Mouse (Mus musculus) megakaryocyte, embryonic 14.5 days (primary cell): ENCODE data around the gene Kcnh1. TPM values are rescaled to one million over a fixed set of nuclear protein-coding genes. Genes with fewer than 3 reads are reported as not detected.
A peak's percentile ranks its signal among the peaks of the same experiment; 100 is the strongest.

Experiments used
- H3K27me3 ChIP-seq: replicated peaks from 2 replicates; pipeline ENCODE3; 2012; ENCODE audit warnings: inconsistent platforms
- H3K36me3 ChIP-seq: replicated peaks from 2 replicates; pipeline ENCODE3; 2012; ENCODE audit warnings: low read length, inconsistent platforms, mixed read lengths
- H3K4me1 ChIP-seq: 2 replicates; pipeline ENCODE4 v1.6.1; 2012; ENCODE audit warnings: inconsistent platforms
- H3K4me3 ChIP-seq: replicated peaks from 2 replicates; pipeline ENCODE3; 2012; ENCODE audit warnings: moderate library complexity, mild to moderate bottlenecking, inconsistent platforms
- H3K9me3 ChIP-seq: 2 replicates; pipeline ENCODE4 v1.6.1; 2012; ENCODE audit warnings: inconsistent platforms
- FLI1 ChIP-seq: IDR thresholded peaks from 2 replicates; pipeline ENCODE4 v1.6.1; 2012; ENCODE audit warnings: low read length, inconsistent platforms, mixed read lengths
- GATA1 ChIP-seq: IDR thresholded peaks from 3 replicates; pipeline ENCODE4 v1.6.1; 2012; ENCODE audit warnings: mixed read lengths, low read length, inconsistent platforms, borderline replicate concordance
- polyA plus RNA-seq: library from polyadenylated mRNA; stranded (reverse); fragments of >175 nt; gene quantifications from 2 replicates; pipeline ENCODE4 v1.2.3, GENCODE M21; 2012; ENCODE audit warnings: low replicate concordance; ENCODE audit not compliant: insufficient read depth

Kcnh1 gene
- polyA plus RNA-seq, 1 experiment: not detected

DNA sequence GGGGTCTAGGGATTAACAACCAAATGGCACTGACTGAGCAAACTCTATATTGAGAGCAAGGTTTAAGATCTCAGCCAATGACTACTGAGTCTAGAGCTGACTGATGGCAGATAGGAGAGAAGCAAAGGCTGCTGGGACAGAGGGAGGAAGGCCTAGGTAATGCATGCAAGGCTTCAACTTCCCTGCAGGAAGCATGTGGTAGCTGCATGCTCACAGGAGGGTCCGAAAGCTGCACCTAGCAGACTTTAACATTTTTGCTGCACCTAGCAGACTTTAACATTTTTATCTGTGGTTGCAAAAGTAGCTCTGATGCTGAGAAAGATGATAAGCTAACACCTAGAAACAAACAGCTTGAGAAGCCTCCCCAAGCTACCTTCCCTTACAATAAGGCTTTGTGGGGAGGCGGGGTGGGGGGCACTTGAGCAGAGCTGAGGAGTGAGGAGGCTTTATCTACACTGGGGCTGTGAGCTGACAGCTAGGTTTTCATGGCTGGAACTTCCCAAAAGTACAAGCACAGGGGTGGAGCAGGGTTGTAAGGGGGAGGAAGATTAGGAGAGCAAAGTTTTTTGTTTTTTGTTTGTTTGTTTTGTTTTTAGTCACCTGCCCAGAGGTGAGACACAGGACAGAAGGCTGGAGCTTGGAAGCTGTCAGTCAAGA, 341.0 kb downstream of the Kcnh1 start:
- Histone ChIP-seq H3K4me1 (peaks cover 75% of the 10 kb centered on the region), H3K4me3 (peak overlapping the region; percentile 44)
- TF ChIP-seq FLI1: no peak
- no peak for TF ChIP-seq GATA1

GRCm38 (mm10) chr1:192532212-192532611, 341.6 kb downstream of the Kcnh1 start:
- Histone ChIP-seq H3K36me3 (peaks cover 3% of the 10 kb centered on the region), H3K4me1 (peaks cover 75% of the 10 kb centered on the region), H3K27me3 (no peaks in the 10 kb centered on the region), H3K9me3 (peaks cover 10% of the 10 kb centered on the region), H3K4me3 (no peak overlapping the region)
- TF ChIP-seq FLI1 (no peak), GATA1 (no peak)

More for the DNA sequence above, 341.0 kb downstream of the Kcnh1 start:
- no peaks in the 10 kb centered on the region for H3K27me3 ChIP-seq
- H3K36me3 ChIP-seq: peaks cover 3% of the 10 kb centered on the region
- H3K9me3 ChIP-seq: peaks cover 15% of the 10 kb centered on the region

- H3K4me1 ChIP-seq: peaks cover 76% of the 10 kb centered on the region
- H3K4me3 ChIP-seq: no peak overlapping the region
- H3K9me3 ChIP-seq: peaks cover 10% of the 10 kb centered on the region
- peaks cover 3% of the 10 kb centered on the region for H3K36me3 ChIP-seq
- H3K27me3 ChIP-seq: no peaks in the 10 kb centered on the region
- TF ChIP-seq GATA1 (no peak), FLI1 (no peak)
Observed at GRCm38 (mm10) chr1:192533016-192533415, 342.4 kb downstream of the Kcnh1 start.

DNA sequence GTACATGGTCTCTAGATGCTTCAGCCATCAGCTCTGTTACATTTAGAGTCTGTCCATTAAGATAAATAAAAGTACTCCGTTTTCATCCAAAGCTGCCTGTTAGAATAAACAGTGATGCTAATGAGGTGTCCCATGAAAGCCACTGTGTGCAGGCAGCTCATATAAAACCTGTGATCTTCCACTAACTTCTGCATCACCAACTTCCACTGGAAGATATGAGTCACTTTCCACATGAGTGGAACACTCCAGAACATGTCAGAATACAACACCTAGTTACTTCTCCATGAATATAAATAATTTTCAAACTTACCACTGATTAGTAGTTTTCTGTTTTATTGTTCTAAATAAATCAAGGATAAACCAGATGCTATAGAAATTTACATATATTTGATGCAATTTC, 345.9 kb downstream of the Kcnh1 start:
- Histone ChIP-seq H3K36me3 (no peaks in the 10 kb centered on the region), H3K4me1 (peaks cover 88% of the 10 kb centered on the region), H3K4me3 (no peak overlapping the region), H3K9me3 (peaks cover 6% of the 10 kb centered on the region), H3K27me3 (no peaks in the 10 kb centered on the region)
- no peak for TF ChIP-seq GATA1
- TF ChIP-seq FLI1: no peak

- Histone ChIP-seq H3K4me3 (peak overlapping the region; percentile 29), H3K27me3 (no peaks in the 10 kb centered on the region), H3K36me3 (no peaks in the 10 kb centered on the region), H3K9me3 (peaks cover 6% of the 10 kb centered on the region), H3K4me1 (peaks cover 86% of the 10 kb centered on the region)
- TF ChIP-seq FLI1 (no peak), GATA1 (no peak)
Observed at GRCm38 (mm10) chr1:192537169-192537568, 346.6 kb downstream of the Kcnh1 start.

DNA sequence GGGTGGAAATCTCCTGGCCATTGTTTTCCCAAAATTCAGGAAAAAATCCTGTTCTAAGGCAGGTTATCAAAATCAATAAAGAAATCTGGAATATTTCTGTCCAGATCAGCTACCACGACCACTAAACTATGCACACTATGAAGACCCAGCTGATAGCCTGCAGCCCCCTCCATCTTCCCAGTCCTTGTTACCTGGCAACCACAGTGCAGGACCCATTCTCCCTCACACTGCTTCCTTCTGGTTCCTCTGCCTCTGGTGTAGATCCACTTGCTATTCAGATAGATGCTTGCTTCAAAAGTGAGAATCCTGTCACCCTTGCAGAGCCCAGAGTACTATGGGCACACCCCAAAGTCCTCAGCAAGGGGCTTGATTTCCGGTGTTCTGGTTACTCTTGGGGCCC, 351.5 kb downstream of the Kcnh1 start:
- peaks cover 3% of the 10 kb centered on the region for H3K27me3 ChIP-seq
- peaks cover 80% of the 10 kb centered on the region for H3K4me1 ChIP-seq
- TF ChIP-seq FLI1: no peak
- no peak for TF ChIP-seq GATA1
- no peaks in the 10 kb centered on the region for H3K36me3 ChIP-seq
- no peaks in the 10 kb centered on the region for H3K9me3 ChIP-seq
- no peak overlapping the region for H3K4me3 ChIP-seq

DNA sequence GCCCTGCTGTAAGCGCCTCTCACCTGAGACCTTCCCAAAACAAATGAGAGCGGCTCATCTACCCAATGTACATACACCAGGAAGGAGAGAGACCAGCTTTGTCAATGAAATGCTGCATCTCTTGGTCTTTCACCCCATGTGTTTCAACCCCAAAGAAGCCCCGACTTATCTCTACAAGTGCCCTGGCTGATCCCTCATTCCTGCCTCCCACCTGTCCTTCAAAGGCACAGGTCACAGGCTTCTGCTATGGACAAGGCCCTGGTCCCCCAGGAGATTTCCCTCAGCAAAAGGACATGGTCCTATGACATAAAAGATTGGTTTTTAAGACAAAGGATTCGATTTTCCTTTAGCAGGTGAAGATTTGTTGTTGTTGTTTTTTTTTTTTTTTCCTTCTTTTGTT, 353.1 kb downstream of the Kcnh1 start:
- Histone ChIP-seq H3K9me3 (no peaks in the 10 kb centered on the region), H3K4me1 (peaks cover 65% of the 10 kb centered on the region), H3K4me3 (no peak overlapping the region), H3K36me3 (no peaks in the 10 kb centered on the region), H3K27me3 (peaks cover 5% of the 10 kb centered on the region)
- TF ChIP-seq FLI1 (no peak), GATA1 (no peak)

GRCm38 (mm10) chr1:192544091-192544490, 353.5 kb downstream of the Kcnh1 start:
- H3K27me3 ChIP-seq: peaks cover 8% of the 10 kb centered on the region
- peaks cover 61% of the 10 kb centered on the region for H3K4me1 ChIP-seq
- no peaks in the 10 kb centered on the region for H3K36me3 ChIP-seq
- H3K9me3 ChIP-seq: no peaks in the 10 kb centered on the region
- H3K4me3 ChIP-seq: no peak overlapping the region
- TF ChIP-seq FLI1 (no peak), GATA1 (no peak)

- TF ChIP-seq GATA1 (no peak), FLI1 (no peak)
- no peaks in the 10 kb centered on the region for H3K36me3 ChIP-seq
- H3K9me3 ChIP-seq: no peaks in the 10 kb centered on the region
- H3K4me3 ChIP-seq: no peak overlapping the region
- peaks cover 56% of the 10 kb centered on the region for H3K4me1 ChIP-seq
- H3K27me3 ChIP-seq: peaks cover 8% of the 10 kb centered on the region
Observed at GRCm38 (mm10) chr1:192544901-192545300, 354.3 kb downstream of the Kcnh1 start.

GRCm38 (mm10) chr1:192546843-192547242, 356.3 kb downstream of the Kcnh1 start:
- peaks cover 38% of the 10 kb centered on the region for H3K4me1 ChIP-seq
- H3K9me3 ChIP-seq: no peaks in the 10 kb centered on the region
- peaks cover 13% of the 10 kb centered on the region for H3K27me3 ChIP-seq
- H3K4me3 ChIP-seq: no peak overlapping the region
- TF ChIP-seq GATA1: no peak
- TF ChIP-seq FLI1: no peak
- H3K36me3 ChIP-seq: no peaks in the 10 kb centered on the region
